8 mouse cellular contexts compared by ENCODE assay signal in genomic region chr1:62966885-62967284, GRCm38 (mm10).
DNase-seq lines count a peak whose midpoint lies in the region; ATAC-seq and TF ChIP-seq lines count a peak whose summit lies in the region.
"Had no signal": no experiment of that assay in that cellular context is flagged by ENCODE, and none has a peak within 500 bp of the region (broad histone marks: within the 10 kb centered on the region; RNA-seq: fewer than 3 reads in every experiment).

No protein-coding gene starts in this region.

- H3K27me3 ChIP-seq in Patski: no peaks in the 10 kb centered on the region

- ATAC-seq in Patski: no peak

- no peak overlapping the region for H3K27ac ChIP-seq in layer of hippocampus, adult 2 months

- POLR2A ChIA-PET in Patski (lab: Charles Lee): no interaction called here

- DNase-seq in layer of hippocampus, adult 2 months (ENCODE audit: low spot score in 2 of 2): peak in 1 of 2 experiments; percentile 39
- DNase-seq in layer of hippocampus, adult 9-10 months (ENCODE audit: low spot score): no peak
- DNase-seq in Patski (ENCODE audit: low read depth, low spot score): no peak
- peak; percentile 39 for DNase-seq in embryo, embryonic 11.5 days (ENCODE audit: low read depth, low spot score)
- DNase-seq in naive thymus-derived CD4-positive, alpha-beta T cell, adult 2 months (ENCODE audit: low read depth): peak; percentile 47
- DNase-seq in urinary bladder, postnatal 14 days (ENCODE audit: low spot score): no peak
- DNase-seq in cerebellum, adult 9-11 months: no peak

- TF ChIP-seq CTCF in layer of hippocampus, adult 2 months (conservative IDR thresholded peaks at IDR 0.05): peak; percentile 75
- peak; percentile 56 for TF ChIP-seq CTCF in Patski (IDR thresholded peaks at IDR 0.05)

- H3K4me3 ChIP-seq in layer of hippocampus, adult 2 months: no peak overlapping the region
- H3K4me3 ChIP-seq: myocyte had no signal

- in situ Hi-C loops in Patski (cut with MboI; ENCODE audit: low pct_unique_long_range_greater_than_20kb): loop anchor here (10.0 to 25.0 kb wide), 6 partner anchors 1030 to 1912 kb away; no protein-coding TSS in a partner anchor

- CTCF ChIA-PET in Patski (lab: Charles Lee): interaction anchor here (1.4 to 2.6 kb wide), 5 partner anchors 10 to 1669 kb away, joined by 3 to 18 read pairs (median 4); no protein-coding TSS in a partner anchor

Comparison
In these comparisons a context has a peak if more than half of its experiments do, and no peak if none do; other contexts are left out.
1. DNase-seq: peak in embryo, embryonic 11.5 days (single experiment) and naive thymus-derived CD4-positive, alpha-beta T cell, adult 2 months (single experiment); none in layer of hippocampus, adult 9-10 months (single experiment), Patski (single experiment), urinary bladder, postnatal 14 days (single experiment) and cerebellum, adult 9-11 months (single experiment).